Mouse (Mus musculus): Measurements from ENCODE around the gene Defb6. TPM values are rescaled to one million over a fixed set of nuclear protein-coding genes. Genes with fewer than 3 reads are reported as not detected.

Gene Defb6
- not detected for total RNA-seq (2021)
- long read RNA-seq, experiment 1 = 0 reads
- long read RNA-seq, experiment 2 = 0 reads

- no peak for DNase-seq (ENCODE audit: low spot score in 2 of 2)
These were observed at the start of gene Defb6 for GRCm38 (mm10) chr8:19225161-19225560. Gene Defb6, plus strand, starts transcription at chr8:19225478.

- DNase-seq (ENCODE audit: low spot score in 2 of 2) = no peak
These were observed 12.8 kb downstream of the Defb6 start for GRCm38 (mm10) chr8:19238101-19238500.

- no peak for DNase-seq (ENCODE audit: low spot score in 2 of 2)
These were observed 14.3 kb downstream of the Defb6 start, which contains the start of gene Defb46 for GRCm38 (mm10) chr8:19239616-19240015. Gene Defb46, plus strand, starts transcription at chr8:19239916.

- DNase-seq (ENCODE audit: low spot score in 2 of 2) = no peak
These were observed 22.0 kb downstream of the Defb6 start, which contains the start of gene Defb5 for GRCm38 (mm10) chr8:19247280-19247679. Gene Defb5, plus strand, starts transcription at chr8:19247580.

GRCm38 (mm10) chr8:19258136-19258535 lies 32.9 kb downstream of the Defb6 start:
- DNase-seq (ENCODE audit: low spot score in 2 of 2) = no peak

GRCm38 (mm10) chr8:19259667-19260066 lies 34.4 kb downstream of the Defb6 start:
- DNase-seq (ENCODE audit: low spot score in 2 of 2) = no peak

Other genes starting within 250 kb of the Defb6 start
- gene Defb40, start 247.2 kb upstream of the Defb6 start, total RNA-seq (2021) = not detected
- gene Defb37, start 234.4 kb upstream of the Defb6 start, total RNA-seq (2021) = not detected
- not detected for gene Defb38, start 198.9 kb upstream of the Defb6 start, total RNA-seq (2021)
- not detected for gene Defb39, start 160.7 kb upstream of the Defb6 start, total RNA-seq (2021)
- gene Defb12, start 110.6 kb upstream of the Defb6 start, total RNA-seq (2021) = not detected
- gene Defb34, start 101.7 kb upstream of the Defb6 start, total RNA-seq (2021) = not detected
- not detected for gene Gm45826, start 84.7 kb upstream of the Defb6 start, total RNA-seq (2021)
- gene Defb14, start 31.1 kb upstream of the Defb6 start, total RNA-seq (2021) = not detected
- not detected for gene Defb4, start 26.8 kb upstream of the Defb6 start, total RNA-seq (2021)
- not detected for gene Defb46, start 14.4 kb downstream of the Defb6 start, total RNA-seq (2021)
- gene Defb5, start 22.1 kb downstream of the Defb6 start, total RNA-seq (2021) = not detected
- gene Defb3, start 67.9 kb downstream of the Defb6 start, total RNA-seq (2021) = not detected
- not detected for gene Defb8, start 222.1 kb downstream of the Defb6 start, total RNA-seq (2021)

All from adrenal gland, postnatal 4 days (tissue).